Mouse (Mus musculus) intestine, postnatal 0 days (tissue): ENCODE results near the gene Gm21915. TPM values are rescaled to one million over a fixed set of nuclear protein-coding genes. Genes with fewer than 3 reads are reported as not detected.

Source experiments
- ATAC-seq: fragments of 200-750 bp; cut with Nextera tagmentation; 2 replicates; pipeline ENCODE4 v1.8.0; 2017; ENCODE audit warnings: mild to moderate bottlenecking, moderate TSS enrichment, moderate library complexity
- H3K27ac ChIP-seq: fragments of 300-500 bp; sonication (generic); 2 replicates; pipeline ENCODE4 v1.5.1; 2014; ENCODE audit warnings: mild to moderate bottlenecking, low read depth, low read length, moderate library complexity
- H3K27me3 ChIP-seq: fragments of 300-500 bp; sonication (generic); replicated peaks from 2 replicates; pipeline ENCODE4 v1.6.1; 2014; ENCODE audit warnings: low read length, mixed read lengths; ENCODE audit not compliant: control insufficient read depth, insufficient read depth
- H3K36me3 ChIP-seq: fragments of 300-500 bp; sonication (generic); 2 replicates; pipeline ENCODE4 v1.6.1; 2014; ENCODE audit warnings: mild to moderate bottlenecking, moderate library complexity; ENCODE audit not compliant: control insufficient read depth, insufficient read depth
- H3K4me1 ChIP-seq: fragments of 300-500 bp; sonication (generic); replicated peaks from 2 replicates; pipeline ENCODE4 v1.6.1; 2014; ENCODE audit warnings: antibody characterized with exemption, low read length, mixed read lengths; ENCODE audit not compliant: control insufficient read depth, insufficient read depth
- H3K4me2 ChIP-seq: fragments of 300-500 bp; sonication (generic); replicated peaks from 2 replicates; pipeline ENCODE4 v1.6.1; 2014; ENCODE audit warnings: low read depth, mild to moderate bottlenecking, moderate library complexity
- H3K4me3 ChIP-seq: fragments of 300-500 bp; sonication (generic); 2 replicates; pipeline ENCODE4 v1.5.1; 2014; ENCODE audit warnings: low read depth, low read length
- H3K9ac ChIP-seq: fragments of 300-500 bp; sonication (generic); 2 replicates; pipeline ENCODE4 v1.6.1; 2014; ENCODE audit warnings: mild to moderate bottlenecking, low read depth, low read length
- H3K9me3 ChIP-seq: fragments of 300-500 bp; sonication (generic); 2 replicates; pipeline ENCODE4 v1.6.1; 2016; ENCODE audit warnings: mixed run types; ENCODE audit not compliant: control insufficient read depth
- CTCF ChIP-seq: sonication (generic); IDR thresholded peaks from 2 replicates; pipeline ENCODE4 v1.5.1; 2016; ENCODE audit warnings: low read depth, mild to moderate bottlenecking, control low read depth, antibody characterized with exemption, moderate library complexity
- WGBS: fragments of 180-500 bp; shearing (Covaris S2); extraction: QIAGEN DNeasy Blood & Tissue Kit; methylation state at CpG from one replicate; pipeline ENCODE4 v1.1.7; 2014; 5-methylcytosine and 5-hydroxymethylcytosine counted together
- polyA plus RNA-seq: library from polyadenylated mRNA; unstranded; fragments of >200 nt; fragmentation: Nextera tagmentation; extraction: Ambion mirVana; gene quantifications from 2 replicates; pipeline ENCODE4 v1.2.1, GENCODE M21; 2015

Gm21915 gene
- polyA plus RNA-seq, 1 experiment from 2014 or later: not detected

DNA sequence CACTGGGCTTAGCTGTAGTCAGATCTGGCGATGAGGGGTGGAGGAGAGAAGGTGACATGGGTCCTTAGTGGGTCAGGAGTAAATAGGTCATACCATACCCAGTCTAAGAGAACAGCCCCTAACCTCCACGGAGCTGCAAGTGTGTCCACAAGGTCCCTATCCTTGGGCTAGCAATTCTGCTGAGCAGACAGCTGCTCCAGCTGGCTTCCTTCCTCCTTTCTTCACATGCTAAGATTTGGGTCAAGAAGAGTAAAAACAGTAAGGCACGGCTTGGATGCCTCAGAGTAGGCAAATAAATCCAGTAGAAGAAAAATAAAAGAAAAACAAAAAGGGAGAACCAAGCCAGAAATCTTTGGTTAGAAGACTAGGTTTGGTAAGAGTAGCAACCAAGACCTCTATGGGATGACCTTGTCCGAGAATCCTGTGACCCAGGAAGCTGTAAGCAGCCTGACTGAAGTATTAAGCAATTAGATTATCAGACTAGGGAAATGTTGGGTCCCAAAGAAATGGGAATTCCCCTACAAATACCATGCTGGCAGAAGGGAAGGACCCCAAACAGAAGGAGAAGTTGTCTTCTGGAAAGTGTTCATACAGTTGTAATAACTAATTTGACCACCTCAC is 19.1 kb upstream of the Gm21915 start:
- no peak overlapping the region for H3K4me2 ChIP-seq
- H3K36me3 ChIP-seq: no peaks in the 10 kb centered on the region

DNA sequence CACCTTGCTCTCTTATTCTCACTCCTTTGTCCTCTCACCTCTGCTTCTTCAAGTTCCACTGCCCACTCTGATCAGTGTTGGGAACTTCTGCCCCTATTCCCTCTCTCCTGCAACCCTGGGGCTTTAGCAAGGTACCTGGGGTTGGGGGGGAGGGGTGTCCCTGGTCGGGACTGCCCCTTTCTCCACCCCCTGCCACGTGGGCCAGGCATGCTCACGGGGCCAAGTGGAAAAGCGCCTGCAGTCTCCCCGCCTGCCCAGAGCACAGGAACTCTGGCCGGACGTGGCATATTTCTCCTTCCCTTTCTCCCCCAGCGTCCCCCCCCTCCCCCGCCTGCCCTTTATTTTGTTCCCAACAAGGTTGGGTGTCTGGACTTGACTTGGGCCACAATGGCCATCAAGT is 17.7 kb upstream of the Gm21915 start:
- no peak overlapping the region for H3K4me2 ChIP-seq
- no peaks in the 10 kb centered on the region for H3K36me3 ChIP-seq
- H3K4me1 ChIP-seq: no peaks in the 10 kb centered on the region
- no peak overlapping the region for H3K4me3 ChIP-seq
- no peaks in the 10 kb centered on the region for H3K9me3 ChIP-seq
- 46% methylated on average over 9 of the region's 9 CpGs for WGBS
- no peak for TF ChIP-seq CTCF
- H3K9ac ChIP-seq: no peak overlapping the region
- ATAC-seq: no peak
- no peak overlapping the region for H3K27ac ChIP-seq
- no peaks in the 10 kb centered on the region for H3K27me3 ChIP-seq

More for the DNA sequence above, 19.1 kb upstream of the Gm21915 start:
- WGBS: 80% methylated on average over 4 of the region's 4 CpGs
- H3K27ac ChIP-seq: no peak overlapping the region
- ATAC-seq: no peak
- no peak overlapping the region for H3K9ac ChIP-seq
- no peak overlapping the region for H3K4me3 ChIP-seq
- H3K27me3 ChIP-seq: no peaks in the 10 kb centered on the region
- H3K4me1 ChIP-seq: no peaks in the 10 kb centered on the region
- no peaks in the 10 kb centered on the region for H3K9me3 ChIP-seq
- TF ChIP-seq CTCF: no peak

DNA sequence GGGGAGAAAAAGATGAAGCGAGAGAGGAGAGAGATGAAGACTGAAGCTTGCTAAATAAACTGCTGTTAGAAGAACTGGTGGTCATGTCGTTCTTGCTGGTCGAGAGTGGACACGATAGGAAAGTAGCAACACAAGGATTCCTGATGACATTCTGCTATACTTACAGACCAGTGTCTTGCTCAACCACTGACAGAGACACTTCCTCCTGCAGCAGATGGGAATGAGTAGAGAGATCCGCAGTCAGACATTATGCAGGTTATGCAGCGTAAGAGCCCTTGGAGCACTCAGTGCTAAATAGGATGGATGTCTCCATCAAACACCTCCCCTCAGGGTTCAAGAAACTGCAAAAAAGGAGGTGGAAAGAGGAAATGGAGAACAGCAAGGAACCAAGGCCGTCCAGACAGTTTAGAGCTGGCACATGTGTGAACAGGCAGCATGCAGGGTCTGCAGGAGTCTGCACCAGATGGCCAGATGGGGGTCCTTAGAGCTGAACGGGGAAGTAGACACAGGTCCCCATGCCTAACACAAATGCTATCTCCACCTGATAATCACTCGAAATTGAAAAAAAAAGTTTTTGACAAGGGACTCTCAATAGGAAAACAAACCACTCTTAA is 4.1 kb upstream of the Gm21915 start:
- Histone ChIP-seq H3K36me3 (no peaks in the 10 kb centered on the region), H3K27me3 (no peaks in the 10 kb centered on the region), H3K9ac (no peak overlapping the region), H3K4me2 (no peak overlapping the region), H3K9me3 (no peaks in the 10 kb centered on the region), H3K27ac (no peak overlapping the region), H3K4me1 (no peaks in the 10 kb centered on the region), H3K4me3 (no peak overlapping the region)
- WGBS: 74% methylated on average over 9 of the region's 9 CpGs
- ATAC-seq: no peak
- TF ChIP-seq CTCF: no peak

DNA sequence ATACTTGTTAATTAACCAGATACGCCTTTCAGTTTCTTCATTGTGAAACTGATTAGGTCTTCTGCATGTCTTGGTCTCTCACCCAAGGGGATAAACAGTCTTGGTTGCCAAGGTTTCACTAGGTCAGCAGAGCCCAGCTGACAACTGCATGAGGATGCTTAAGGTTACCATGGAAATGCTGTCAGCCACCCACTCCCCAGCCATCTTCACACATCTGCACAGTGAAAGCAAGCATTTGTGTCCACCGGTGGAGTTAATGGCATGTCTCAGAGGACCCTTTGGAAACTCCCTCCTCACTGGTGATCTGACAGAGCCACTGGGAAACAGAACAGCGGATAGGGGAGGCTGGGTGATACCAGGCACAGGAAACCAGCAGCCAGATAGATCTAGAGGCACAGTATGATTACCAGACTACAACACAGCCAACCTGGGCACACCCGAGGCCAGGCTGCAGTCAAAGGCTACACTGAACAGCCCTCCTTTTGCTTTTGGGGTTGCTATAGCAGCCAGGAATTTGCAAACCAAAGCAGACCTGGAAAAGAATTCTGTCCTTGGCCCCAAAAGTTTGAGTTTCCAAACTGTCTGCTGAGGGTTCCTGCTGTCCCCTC is 1.0 kb downstream of the Gm21915 start:
- Histone ChIP-seq H3K4me2 (no peak overlapping the region), H3K9ac (no peak overlapping the region), H3K4me1 (no peaks in the 10 kb centered on the region), H3K27me3 (no peaks in the 10 kb centered on the region), H3K4me3 (no peak overlapping the region), H3K9me3 (no peaks in the 10 kb centered on the region), H3K27ac (no peak overlapping the region; the same call in 1 of the 2 replicates), H3K36me3 (no peaks in the 10 kb centered on the region)
- 41% methylated on average over 4 of the region's 4 CpGs for WGBS
- TF ChIP-seq CTCF: no peak
- no peak for ATAC-seq

DNA sequence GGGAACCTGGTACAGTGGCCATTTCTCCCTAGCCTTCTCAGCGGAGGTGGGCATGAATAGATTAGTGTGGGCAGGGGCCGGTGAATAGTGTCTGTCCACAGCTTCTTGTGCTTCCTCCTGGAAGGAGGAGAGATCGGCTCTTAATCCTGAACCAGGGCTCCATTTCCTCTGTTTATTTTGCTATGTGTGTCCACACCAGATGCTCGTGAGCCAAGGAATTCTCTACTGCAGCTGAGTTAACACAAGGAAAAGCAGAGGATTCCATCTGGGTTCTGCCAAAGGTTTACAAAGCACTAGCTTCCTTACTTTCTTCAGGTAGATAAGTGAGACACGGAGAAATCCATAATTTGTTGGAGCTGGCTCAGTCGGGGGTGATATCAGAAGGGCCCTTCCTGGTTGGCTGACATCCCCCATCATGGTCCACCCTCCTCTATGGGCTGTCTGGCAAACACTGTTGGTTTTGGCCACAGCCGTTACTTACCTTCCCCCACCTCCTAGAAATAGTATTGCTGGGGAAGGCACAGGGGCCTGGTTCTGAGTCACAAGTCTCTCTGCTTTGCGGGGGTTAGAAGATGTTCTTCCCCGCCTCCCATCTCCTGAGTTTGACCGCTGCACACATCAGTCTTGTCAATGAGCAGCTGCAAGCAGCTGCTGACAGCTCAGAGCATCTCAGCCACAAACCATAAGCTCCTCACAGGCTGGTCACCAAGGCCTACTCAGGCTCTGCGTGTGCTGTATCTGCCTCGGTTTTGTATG is 5.0 kb downstream of the Gm21915 start:
- ATAC-seq: no peak
- no peaks in the 10 kb centered on the region for H3K27me3 ChIP-seq
- no peaks in the 10 kb centered on the region for H3K36me3 ChIP-seq
- H3K9me3 ChIP-seq: no peaks in the 10 kb centered on the region
- H3K4me3 ChIP-seq: no peak overlapping the region
- WGBS: 52% methylated on average over 12 of the region's 12 CpGs
- no peak overlapping the region for H3K4me2 ChIP-seq
- H3K4me1 ChIP-seq: no peaks in the 10 kb centered on the region
- no peak overlapping the region for H3K27ac ChIP-seq
- no peak for TF ChIP-seq CTCF
- H3K9ac ChIP-seq: no peak overlapping the region

GRCm38 (mm10) chr9:40678653-40679052 is 8.2 kb downstream of the Gm21915 start:
- ATAC-seq: no peak

More at GRCm38 (mm10) chr9:40678653-40679052, 8.2 kb downstream of the Gm21915 start:
- no peak for TF ChIP-seq CTCF
- Histone ChIP-seq H3K4me3 (no peak overlapping the region), H3K9ac (no peak overlapping the region), H3K27me3 (no peaks in the 10 kb centered on the region), H3K4me1 (no peaks in the 10 kb centered on the region), H3K9me3 (no peaks in the 10 kb centered on the region), H3K4me2 (no peak overlapping the region), H3K27ac (no peak overlapping the region), H3K36me3 (no peaks in the 10 kb centered on the region)
- WGBS: 56% methylated on average over 4 of the region's 4 CpGs
